ENCODE assay signal across 9 mouse cellular contexts in the genomic region with DNA sequence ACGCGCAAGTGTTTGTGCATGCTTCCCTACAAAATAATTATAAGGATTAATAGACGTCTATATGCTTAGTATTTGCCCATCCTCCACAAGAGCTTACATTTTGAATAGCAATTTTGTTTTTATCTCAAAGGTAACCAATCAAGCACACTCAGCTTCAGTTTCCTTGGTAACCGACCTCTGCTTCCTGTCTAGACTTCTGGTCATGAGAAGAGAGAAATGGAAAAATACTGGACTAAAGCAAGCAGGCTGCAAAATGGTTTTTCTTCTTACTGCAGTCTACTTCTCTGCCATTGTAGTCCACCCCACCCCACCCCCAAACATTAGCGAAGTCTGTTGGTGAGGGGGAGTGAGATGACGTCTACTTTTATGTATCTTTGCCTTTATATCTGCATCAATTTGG. TPM values are rescaled to one million over a fixed set of nuclear protein-coding genes. Genes with fewer than 3 reads are reported as not detected.
DNase-seq lines count a peak whose midpoint lies in the region; ATAC-seq lines count a peak whose summit lies in the region.
"Had no signal": no experiment of that assay in that cellular context is flagged by ENCODE, and none has a peak within 500 bp of the region (broad histone marks: within the 10 kb centered on the region; RNA-seq: fewer than 3 reads in every experiment).

No protein-coding gene starts in this region.

- H3K4me2 ChIP-seq in heart, embryonic 13.5 days, result no peak overlapping the region
- no peak overlapping the region for H3K4me2 ChIP-seq in neural tube, embryonic 13.5 days
- H3K4me2 ChIP-seq in neural tube, embryonic 15.5 days, result no peak overlapping the region
- H3K4me2 ChIP-seq in hindbrain, embryonic 16.5 days (ENCODE audit: low read length), result no peak overlapping the region

- no peaks in the 10 kb centered on the region; the same call in 1 of the 2 replicates for H3K4me1 ChIP-seq in heart, embryonic 13.5 days
- no peaks in the 10 kb centered on the region for H3K4me1 ChIP-seq in neural tube, embryonic 13.5 days (replicated peaks)
- no peaks in the 10 kb centered on the region for H3K4me1 ChIP-seq in neural tube, embryonic 15.5 days
- no peaks in the 10 kb centered on the region for H3K4me1 ChIP-seq in hindbrain, embryonic 16.5 days (ENCODE audit: control insufficient read depth, insufficient read depth, low read depth, low read length)

- peaks cover 2% of the 10 kb centered on the region; the same call in 1 of the 2 replicates for H3K36me3 ChIP-seq in heart, embryonic 13.5 days
- no peaks in the 10 kb centered on the region for H3K36me3 ChIP-seq in neural tube, embryonic 13.5 days
- H3K36me3 ChIP-seq in neural tube, embryonic 15.5 days, result 0 out of 2 replicates have a peak, but pooled peaks cover 2% of the 10 kb centered on the region
- H3K36me3 ChIP-seq in hindbrain, embryonic 16.5 days (ENCODE audit: control insufficient read depth, insufficient read depth, low read length), result no peaks in the 10 kb centered on the region

- H3K9ac ChIP-seq in heart, embryonic 13.5 days, result no peak overlapping the region
- H3K9ac ChIP-seq in neural tube, embryonic 13.5 days, result no peak overlapping the region
- H3K9ac ChIP-seq in neural tube, embryonic 15.5 days (replicated peaks), result no peak overlapping the region
- no peak overlapping the region for H3K9ac ChIP-seq in hindbrain, embryonic 16.5 days (ENCODE audit: low read depth, low read length)

- H3K27me3 ChIP-seq in heart, embryonic 13.5 days (replicated peaks), result no peaks in the 10 kb centered on the region
- H3K27me3 ChIP-seq in neural tube, embryonic 13.5 days, result no peaks in the 10 kb centered on the region; the same call in 1 of the 2 replicates
- no peaks in the 10 kb centered on the region for H3K27me3 ChIP-seq in neural tube, embryonic 15.5 days (replicated peaks)
- H3K27me3 ChIP-seq in hindbrain, embryonic 16.5 days (replicated peaks; ENCODE audit: control insufficient read depth, insufficient read depth, low read length), result no peaks in the 10 kb centered on the region

- ATAC-seq in heart, embryonic 13.5 days (ENCODE audit: extremely low read depth, insufficient number of reproducible peaks, low FRiP score, low TSS enrichment), result no peak
- no peak for ATAC-seq in neural tube, embryonic 13.5 days (ENCODE audit: low read depth)
- no peak for ATAC-seq in neural tube, embryonic 15.5 days (ENCODE audit: low FRiP score)
- ATAC-seq in hindbrain, embryonic 16.5 days, result peak; percentile 41

- no peak for DNase-seq in heart, postnatal 10 days
- no peak for DNase-seq in gastrocnemius, postnatal 25 days
- no peak for DNase-seq in natural killer cell, adult 2 months (ENCODE audit: low spot score in 2 of 2)
- DNase-seq in cerebellum, postnatal 25 days, result no peak
- DNase-seq: adrenal gland, adult 8-10 months had no signal

- no peak overlapping the region for H3K4me3 ChIP-seq in heart, embryonic 13.5 days
- H3K4me3 ChIP-seq in neural tube, embryonic 13.5 days, result no peak overlapping the region
- no peak overlapping the region for H3K4me3 ChIP-seq in neural tube, embryonic 15.5 days (replicated peaks)
- no peak overlapping the region for H3K4me3 ChIP-seq in hindbrain, embryonic 16.5 days (ENCODE audit: low read length)

- intact Hi-C loops in heart, postnatal 10 days (cut with DNase I), result loop anchor here (5.0 kb wide), 4 partner anchors 146 to 1636 kb away; a partner anchor contains a TSS

- peak overlapping the region; percentile 50 for H3K27ac ChIP-seq in heart, embryonic 13.5 days (replicated peaks)
- H3K27ac ChIP-seq in neural tube, embryonic 13.5 days (replicated peaks), result 0 out of 2 replicates have a peak overlapping the region, but pooled peaks have one; percentile 5
- no peak overlapping the region for H3K27ac ChIP-seq in neural tube, embryonic 15.5 days (replicated peaks)
- H3K27ac ChIP-seq in hindbrain, embryonic 16.5 days (ENCODE audit: low read depth, low read length), result no peak overlapping the region

- WGBS in heart, embryonic 13.5 days, result 57% methylated on average over 6 of the region's 6 CpGs
- WGBS in neural tube, embryonic 13.5 days, result 87% methylated on average over 6 of the region's 6 CpGs
- WGBS in neural tube, embryonic 15.5 days, result 83% methylated on average over 6 of the region's 6 CpGs
- 69% methylated on average over 6 of the region's 6 CpGs for WGBS in hindbrain, embryonic 16.5 days

- H3K9me3 ChIP-seq in heart, embryonic 13.5 days, result no peaks in the 10 kb centered on the region
- H3K9me3 ChIP-seq in neural tube, embryonic 13.5 days, result no peaks in the 10 kb centered on the region
- no peaks in the 10 kb centered on the region for H3K9me3 ChIP-seq in neural tube, embryonic 15.5 days (replicated peaks)
- no peaks in the 10 kb centered on the region for H3K9me3 ChIP-seq in hindbrain, embryonic 16.5 days (ENCODE audit: control insufficient read depth, low read length)

RNA-seq across cellular contexts. Expression of a gene that starts 35.9 kb away (rescaled TPM):
- 180 and 307 TPM in 2 replicates for polyA plus RNA-seq in heart, embryonic 13.5 days (2015; fragmentation: Nextera tagmentation; extraction: Ambion mirVana)
- total RNA-seq in heart, postnatal 10 days (2021), result 100 to 1,000 TPM in 1 of 2 experiments, 10 to 100 TPM in 1; 69.5 to 152 TPM
- polyA plus RNA-seq in neural tube, embryonic 13.5 days (2015; fragmentation: Nextera tagmentation; extraction: Ambion mirVana), result 20.9 and 25.3 TPM in 2 replicates
- 37.6 and 48.9 TPM in 2 replicates for polyA plus RNA-seq in neural tube, embryonic 15.5 days (2015; fragmentation: Nextera tagmentation; extraction: Ambion mirVana)
- polyA plus RNA-seq in hindbrain, embryonic 16.5 days (2015; fragmentation: Nextera tagmentation; extraction: Ambion mirVana), result 46.4 and 57.9 TPM in 2 replicates
- total RNA-seq in gastrocnemius, postnatal 25 days (2021), result 10 to 100 TPM in 1 of 2 experiments, 1 to 10 TPM in 1; 5.6 to 27.5 TPM

RNA-seq across cellular contexts. Expression of a gene that starts 52.3 kb away (rescaled TPM):
- 17.9 and 19.4 TPM in 2 replicates for polyA plus RNA-seq in heart, embryonic 13.5 days (2015; fragmentation: Nextera tagmentation; extraction: Ambion mirVana)
- total RNA-seq in heart, postnatal 10 days (2021), result 1 to 10 TPM; 6.2 to 7.8 TPM
- 68.8 and 76.4 TPM in 2 replicates for polyA plus RNA-seq in neural tube, embryonic 13.5 days (2015; fragmentation: Nextera tagmentation; extraction: Ambion mirVana)
- polyA plus RNA-seq in neural tube, embryonic 15.5 days (2015; fragmentation: Nextera tagmentation; extraction: Ambion mirVana), result 73.2 and 81.4 TPM in 2 replicates
- polyA plus RNA-seq in hindbrain, embryonic 16.5 days (2015; fragmentation: Nextera tagmentation; extraction: Ambion mirVana), result 74.6 and 78.2 TPM in 2 replicates
- total RNA-seq in gastrocnemius, postnatal 25 days (2021), result 1 to 10 TPM; 4.6 to 6.3 TPM

Comparison
In these comparisons a context has a peak if more than half of its experiments do, and no peak if none do; other contexts are left out.
1. H3K27ac ChIP-seq: peak in heart, embryonic 13.5 days (single experiment) and neural tube, embryonic 13.5 days (single experiment); none in neural tube, embryonic 15.5 days (single experiment) and hindbrain, embryonic 16.5 days (single experiment).